Mouse (Mus musculus): ENCODE measurements around the gene Vegfd. TPM values are rescaled to one million over a fixed set of nuclear protein-coding genes. Genes with fewer than 3 reads are reported as not detected.

Vegfd gene
- polyA plus RNA-seq, 1 experiment from 2014 or later = 0.43 TPM

DNA sequence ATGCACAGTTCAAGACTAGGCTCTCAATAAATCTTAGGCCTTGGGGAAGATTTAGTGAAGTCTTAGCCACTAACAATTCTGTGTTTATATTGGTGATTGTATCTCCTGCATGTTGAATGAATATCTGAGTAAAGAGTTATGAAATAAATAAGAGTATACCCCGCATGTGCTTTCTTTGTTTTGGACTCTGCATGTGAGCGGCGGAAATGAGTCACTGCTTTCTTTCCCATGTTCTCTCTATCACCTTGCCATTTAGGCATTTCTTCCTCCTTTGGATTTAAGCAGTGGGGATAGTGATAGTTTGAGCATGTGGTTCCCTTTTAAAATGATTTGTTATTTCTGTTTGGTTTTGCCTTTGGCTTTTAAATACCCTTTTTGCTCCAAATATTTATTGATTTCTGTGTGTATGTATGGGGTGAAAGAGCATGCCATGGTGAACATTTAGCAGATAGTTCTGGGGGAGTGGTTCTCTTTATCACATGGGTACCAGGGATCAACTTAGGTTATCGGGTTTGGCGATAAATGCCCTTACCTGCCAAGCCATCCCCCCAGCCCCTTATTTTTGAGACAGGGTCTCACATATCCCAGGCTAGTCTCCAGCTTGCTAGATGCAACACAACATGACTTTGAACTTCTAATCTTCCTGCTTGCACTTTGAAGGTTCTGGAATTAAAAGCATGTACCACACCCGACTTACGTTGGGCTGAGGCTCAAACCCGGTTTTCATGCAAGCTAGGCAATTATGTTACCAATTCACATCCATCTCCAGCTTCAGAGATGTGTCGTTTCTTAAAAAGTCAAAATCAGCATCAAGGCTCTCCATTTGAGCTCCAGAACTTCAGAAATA, 73.9 kb downstream of the Vegfd start:
- H3K9me3 ChIP-seq (ENCODE audit: control insufficient read depth, low read length) = no peaks in the 10 kb centered on the region
- no peak for ATAC-seq
- H3K27ac ChIP-seq (ENCODE audit: low read depth, low read length) = no peak overlapping the region
- H3K4me3 ChIP-seq (ENCODE audit: low read length) = no peak overlapping the region
- 92% methylated on average over 9 of the region's 9 CpGs for WGBS
- H3K36me3 ChIP-seq (ENCODE audit: control insufficient read depth, insufficient read depth, low read length) = no peaks in the 10 kb centered on the region
- H3K4me2 ChIP-seq (ENCODE audit: low read length) = no peak overlapping the region
- no peaks in the 10 kb centered on the region for H3K27me3 ChIP-seq (replicated peaks; ENCODE audit: control insufficient read depth, insufficient read depth, low read length)
- H3K4me1 ChIP-seq (ENCODE audit: control insufficient read depth, insufficient read depth, low read depth, low read length) = no peaks in the 10 kb centered on the region
- H3K9ac ChIP-seq (ENCODE audit: low read depth, low read length) = no peak overlapping the region

DNA sequence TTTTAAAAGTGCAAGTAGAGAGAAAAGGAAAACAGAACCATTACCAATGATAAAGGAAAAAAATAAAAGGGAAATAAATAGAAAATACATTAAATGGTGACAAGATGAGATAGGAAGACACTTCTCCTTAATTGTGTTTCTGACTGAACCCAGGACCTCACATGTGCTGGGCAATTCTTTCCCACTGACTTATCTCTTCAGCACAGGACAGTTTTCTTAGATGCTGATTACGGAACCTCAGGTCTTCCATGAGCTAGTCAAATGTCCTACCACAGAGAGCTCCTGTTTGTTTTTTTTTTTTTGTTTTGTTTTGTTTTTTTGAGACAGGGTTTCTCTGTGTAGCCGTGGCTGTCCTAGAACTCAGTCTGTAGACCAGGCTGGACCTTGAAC, 74.5 kb downstream of the Vegfd start:
- no peak for ATAC-seq
- Histone ChIP-seq H3K4me1 (ENCODE audit: control insufficient read depth, insufficient read depth, low read depth, low read length) (no peaks in the 10 kb centered on the region), H3K4me2 (ENCODE audit: low read length) (no peak overlapping the region), H3K9ac (ENCODE audit: low read depth, low read length) (no peak overlapping the region), H3K4me3 (ENCODE audit: low read length) (no peak overlapping the region), H3K9me3 (ENCODE audit: control insufficient read depth, low read length) (no peaks in the 10 kb centered on the region), H3K27me3 (replicated peaks; ENCODE audit: control insufficient read depth, insufficient read depth, low read length) (no peaks in the 10 kb centered on the region), H3K27ac (ENCODE audit: low read depth, low read length) (no peak overlapping the region), H3K36me3 (ENCODE audit: control insufficient read depth, insufficient read depth, low read length) (no peaks in the 10 kb centered on the region)
- WGBS = 84% methylated on average over 2 of the region's 2 CpGs

DNA sequence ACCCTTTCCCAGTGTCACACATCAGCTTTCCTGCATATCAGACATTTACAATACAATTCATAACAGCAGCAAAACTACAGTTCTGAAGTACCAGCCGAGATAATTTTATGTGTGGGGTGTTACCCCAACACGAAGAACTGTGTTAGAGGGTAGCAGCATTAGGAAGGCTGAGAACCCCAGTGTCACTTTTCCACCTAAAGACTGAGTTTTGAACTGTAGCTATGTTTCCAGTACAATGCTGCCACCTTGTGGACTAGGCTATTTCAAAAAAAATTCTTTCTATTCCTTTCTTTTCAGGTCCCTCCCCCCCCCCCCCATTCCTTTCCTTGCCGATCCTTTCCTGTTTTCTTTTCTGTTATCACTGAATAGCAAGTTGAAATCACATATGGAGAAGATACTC, 76.0 kb downstream of the Vegfd start:
- no peaks in the 10 kb centered on the region for H3K9me3 ChIP-seq (ENCODE audit: control insufficient read depth, low read length)

More for the DNA sequence above, 76.0 kb downstream of the Vegfd start:
- Histone ChIP-seq H3K9ac (ENCODE audit: low read depth, low read length) (no peak overlapping the region), H3K4me1 (ENCODE audit: control insufficient read depth, insufficient read depth, low read depth, low read length) (no peaks in the 10 kb centered on the region), H3K27ac (ENCODE audit: low read depth, low read length) (no peak overlapping the region), H3K4me3 (ENCODE audit: low read length) (no peak overlapping the region), H3K36me3 (ENCODE audit: control insufficient read depth, insufficient read depth, low read length) (no peaks in the 10 kb centered on the region), H3K27me3 (replicated peaks; ENCODE audit: control insufficient read depth, insufficient read depth, low read length) (no peaks in the 10 kb centered on the region), H3K4me2 (ENCODE audit: low read length) (no peak overlapping the region)
- WGBS = 37% methylated on average over 3 of the region's 3 CpGs
- ATAC-seq = no peak

Other genes with a start within 250 kb of the Vegfd start
- gene Ace2, start 234.0 kb upstream of the Vegfd start, polyA plus RNA-seq (2015; fragmentation: Nextera tagmentation; extraction: Ambion mirVana) = 0.49 and 1.1 TPM in 2 replicates
- gene Bmx, start 115.2 kb upstream of the Vegfd start, polyA plus RNA-seq (2015; fragmentation: Nextera tagmentation; extraction: Ambion mirVana) = 0.41 and 0.69 TPM in 2 replicates
- gene Pir, start 104.0 kb upstream of the Vegfd start, polyA plus RNA-seq (2015; fragmentation: Nextera tagmentation; extraction: Ambion mirVana) = 4.6 and 5.7 TPM in 2 replicates
- gene Piga, start 46.4 kb downstream of the Vegfd start, polyA plus RNA-seq (2015; fragmentation: Nextera tagmentation; extraction: Ambion mirVana) = 4.7 and 5.2 TPM in 2 replicates
- gene Asb11, start 63.6 kb downstream of the Vegfd start, polyA plus RNA-seq (2015; fragmentation: Nextera tagmentation; extraction: Ambion mirVana) = not detected in 2 replicates
- not detected in 2 replicates for gene Asb9, start 132.9 kb downstream of the Vegfd start, polyA plus RNA-seq (2015; fragmentation: Nextera tagmentation; extraction: Ambion mirVana)